Mouse (Mus musculus) T-helper 2 cell (primary cell): ENCODE data around the gene Bckdhb.

Experiments used
- in situ Hi-C: fragments of 300-600 bp; cut with MboI, MseI; formaldehyde crosslinking; loops from one replicate; pipeline ENCODE4 v1.15.1; 2025; ENCODE audit warnings: high pct_unique_total_duplicates

Gene Bckdhb

GRCm38 (mm10) chr9:84096484-84097015, 171.6 kb downstream of the Bckdhb start:
- in situ Hi-C loops = no loop called here

- in situ Hi-C loops = no loop called here
Observed at GRCm38 (mm10) chr9:84103344-84103743, 178.4 kb downstream of the Bckdhb start.

GRCm38 (mm10) chr9:84106438-84106837, 181.5 kb downstream of the Bckdhb start:
- in situ Hi-C loops = no loop called here

- in situ Hi-C loops = no loop called here
Observed at GRCm38 (mm10) chr9:84107045-84107813, 182.3 kb downstream of the Bckdhb start.

DNA sequence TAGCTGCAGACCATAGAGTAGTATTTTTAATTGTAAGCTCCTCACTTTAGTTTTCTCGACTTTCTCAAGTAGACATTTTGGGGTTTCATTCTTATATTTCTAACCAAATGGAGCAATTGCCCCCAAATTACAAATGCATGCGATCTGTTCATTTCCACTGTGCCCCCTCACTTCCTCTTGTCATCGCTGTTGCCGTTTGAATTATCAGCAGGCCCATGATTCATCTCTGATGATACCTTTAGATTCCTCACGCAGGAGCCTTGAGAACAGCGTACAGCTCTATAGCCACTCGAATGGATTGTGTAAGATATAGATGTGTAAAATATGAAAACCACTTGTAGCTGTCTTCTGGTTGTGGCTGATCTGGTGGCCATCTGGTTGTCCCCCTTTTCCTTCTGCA, 183.6 kb downstream of the Bckdhb start:
- in situ Hi-C loops = no loop called here

- in situ Hi-C loops = no loop called here
Observed at GRCm38 (mm10) chr9:84109777-84110478, 185.0 kb downstream of the Bckdhb start.

DNA sequence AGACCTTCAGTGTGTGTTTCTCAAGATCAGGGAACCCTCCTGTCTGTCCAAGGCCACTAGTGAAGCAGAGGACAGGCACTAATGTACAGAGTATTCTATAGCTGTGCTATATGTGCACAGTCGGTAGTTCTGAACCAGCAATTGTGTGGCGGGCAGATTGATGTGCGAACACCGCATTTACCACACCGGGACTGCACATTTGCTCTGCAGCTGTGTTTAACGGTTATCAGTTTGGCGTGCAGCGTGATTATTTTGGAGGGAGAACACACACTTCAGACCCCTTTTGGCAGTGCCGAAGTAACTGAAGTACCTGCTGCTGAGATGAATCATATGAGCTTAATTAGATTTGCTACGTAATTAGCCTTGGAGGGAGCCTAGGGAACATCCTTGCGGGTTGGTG, 185.7 kb downstream of the Bckdhb start:
- in situ Hi-C loops = no loop called here

DNA sequence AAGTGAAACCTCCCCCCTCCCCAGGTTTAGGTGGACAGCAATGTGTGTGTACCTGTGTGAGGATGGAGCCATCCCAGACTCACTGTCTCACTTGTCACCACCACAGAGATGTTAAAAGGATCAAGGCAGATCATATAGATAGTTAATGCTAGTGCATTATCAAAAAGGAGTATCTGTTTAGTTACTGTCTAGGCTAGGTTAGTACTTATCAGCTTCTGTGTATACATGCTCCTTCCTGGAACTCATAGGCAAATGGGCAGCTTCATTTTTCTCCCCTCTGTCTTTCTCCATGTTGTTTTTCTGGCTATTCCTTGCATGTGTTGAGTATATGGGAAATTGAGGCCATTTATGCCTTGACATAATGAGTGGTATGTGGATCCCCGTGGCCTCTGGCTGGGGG, 187.4 kb downstream of the Bckdhb start:
- in situ Hi-C loops = no loop called here

DNA sequence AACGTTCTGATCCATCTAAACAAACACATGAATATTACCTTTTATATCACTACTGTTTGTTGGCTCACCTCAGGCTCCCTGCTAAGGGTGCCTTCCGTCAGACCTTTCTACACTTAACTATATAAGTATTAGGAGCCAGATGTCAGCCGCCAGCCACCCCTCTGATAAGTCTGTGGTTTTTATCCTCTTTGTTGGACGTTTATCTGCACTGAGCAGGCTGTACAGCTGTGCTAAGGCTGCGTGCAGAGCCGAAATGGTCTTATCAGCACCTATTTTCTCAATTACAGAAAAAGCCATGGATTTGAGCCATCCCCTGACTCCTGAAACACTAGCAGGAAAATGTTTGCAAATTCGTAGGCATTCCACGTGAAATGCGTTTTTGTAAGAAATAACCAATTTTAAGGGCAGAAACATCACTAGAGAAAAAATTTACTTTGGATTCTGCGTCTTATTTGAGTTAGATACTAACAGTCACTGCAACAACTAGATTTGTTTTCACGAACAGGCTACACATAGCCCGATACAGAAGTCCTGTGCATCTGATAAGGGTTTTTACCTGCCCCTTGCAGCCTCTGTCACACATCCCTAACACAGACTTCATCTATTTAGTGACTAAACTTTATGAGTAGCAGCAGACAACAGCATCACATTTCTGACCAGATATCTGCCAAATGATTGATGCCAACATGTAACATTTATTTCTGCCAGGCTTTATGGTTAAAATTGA, 188.1 kb downstream of the Bckdhb start:
- in situ Hi-C loops = no loop called here

DNA sequence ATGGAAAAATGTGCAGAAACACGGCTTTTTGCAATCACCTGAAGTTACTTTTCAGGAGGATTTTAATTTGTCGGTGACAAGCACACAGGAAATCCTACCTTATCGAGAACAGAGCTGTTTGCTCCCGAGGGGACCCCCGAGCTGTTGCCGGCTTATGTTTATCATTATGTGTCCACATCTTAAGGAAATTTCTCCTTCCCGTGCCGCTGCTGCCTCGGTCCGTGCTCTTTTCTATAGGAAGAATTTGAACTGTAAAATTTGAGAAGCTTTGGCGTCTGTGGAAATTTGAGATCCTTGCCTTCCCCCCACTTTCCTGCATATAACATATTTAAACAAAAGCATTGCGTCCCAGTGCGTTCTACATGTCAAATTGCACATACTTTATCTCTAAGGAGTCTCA, 189.3 kb downstream of the Bckdhb start:
- in situ Hi-C loops = no loop called here

DNA sequence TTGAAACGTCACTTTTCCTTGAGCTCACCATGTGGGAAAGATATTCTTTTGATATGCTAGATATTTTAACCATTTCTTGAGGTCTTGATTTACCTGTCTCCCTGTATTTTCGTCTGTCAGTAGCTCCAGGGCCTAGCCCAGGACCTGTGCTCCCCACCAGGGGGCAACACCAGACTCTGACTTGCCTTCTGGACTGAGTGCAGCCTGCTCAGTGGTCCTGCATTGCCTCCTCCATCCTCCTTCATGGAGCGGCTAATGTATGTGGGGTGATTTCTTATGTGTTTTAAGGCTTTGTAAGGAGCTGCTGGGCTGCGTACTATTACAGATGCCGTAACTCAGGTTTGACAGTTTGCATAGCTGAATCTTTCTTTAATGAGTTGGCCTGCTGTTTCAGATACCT, 192.4 kb downstream of the Bckdhb start:
- in situ Hi-C loops = no loop called here

DNA sequence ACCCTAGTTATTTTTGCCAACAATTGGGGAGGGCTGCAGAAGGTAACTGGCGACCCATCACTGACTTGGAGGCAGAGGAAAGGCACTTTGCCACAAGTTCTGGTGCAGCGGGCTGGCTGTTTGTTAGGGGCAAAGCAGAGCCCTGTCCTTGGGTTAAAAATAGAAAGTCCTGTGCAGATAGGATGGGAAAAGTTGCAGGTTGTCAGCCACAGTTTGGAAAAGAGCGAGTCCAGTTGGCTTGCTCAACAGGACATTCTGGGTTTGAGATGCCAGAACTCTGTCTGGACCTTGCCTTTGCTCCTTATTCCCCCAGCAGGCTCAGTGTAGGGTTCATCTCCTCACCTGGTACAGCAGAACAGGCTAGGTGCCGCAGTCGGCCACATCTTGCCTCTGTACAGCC, 200.1 kb downstream of the Bckdhb start:
- in situ Hi-C loops = no loop called here

DNA sequence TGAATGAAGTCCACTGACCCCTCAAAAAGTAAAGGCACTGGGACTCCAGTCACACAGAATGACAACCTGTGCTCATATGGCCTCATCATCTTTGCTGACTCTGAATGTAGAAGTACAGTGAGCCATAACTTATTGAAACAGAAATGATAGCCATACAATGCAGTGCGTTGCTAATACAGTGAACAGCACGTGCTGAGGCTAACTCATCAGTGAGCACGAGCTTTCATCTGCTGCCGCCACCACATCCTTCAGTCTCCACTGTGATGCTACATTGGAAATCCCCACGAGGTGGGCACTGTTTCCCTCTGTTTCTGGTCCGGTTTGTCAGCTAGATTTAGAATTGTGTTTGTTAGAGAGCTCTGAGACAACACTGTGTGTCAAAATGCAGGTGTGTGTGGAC, 205.4 kb downstream of the Bckdhb start:
- in situ Hi-C loops = no loop called here

DNA sequence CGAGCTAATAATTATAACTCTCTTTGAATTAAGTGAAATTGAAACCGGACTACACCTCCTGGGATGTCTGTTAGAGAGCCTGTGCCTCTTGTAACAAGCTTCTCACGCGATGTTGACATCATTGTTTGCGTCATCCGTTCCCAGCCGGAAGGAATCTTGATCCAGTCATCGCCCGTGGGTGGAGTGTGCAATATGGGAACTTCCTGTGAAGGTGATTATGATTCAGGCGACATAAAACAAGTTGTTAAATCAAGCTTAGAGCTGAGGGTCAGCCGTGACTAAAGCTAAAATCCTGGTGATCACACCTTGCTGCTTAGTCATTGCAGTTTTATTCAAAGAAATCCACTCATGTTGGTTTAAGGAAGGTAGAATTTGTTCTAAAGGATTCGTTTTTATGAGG, 210.1 kb downstream of the Bckdhb start:
- in situ Hi-C loops = no loop called here

DNA sequence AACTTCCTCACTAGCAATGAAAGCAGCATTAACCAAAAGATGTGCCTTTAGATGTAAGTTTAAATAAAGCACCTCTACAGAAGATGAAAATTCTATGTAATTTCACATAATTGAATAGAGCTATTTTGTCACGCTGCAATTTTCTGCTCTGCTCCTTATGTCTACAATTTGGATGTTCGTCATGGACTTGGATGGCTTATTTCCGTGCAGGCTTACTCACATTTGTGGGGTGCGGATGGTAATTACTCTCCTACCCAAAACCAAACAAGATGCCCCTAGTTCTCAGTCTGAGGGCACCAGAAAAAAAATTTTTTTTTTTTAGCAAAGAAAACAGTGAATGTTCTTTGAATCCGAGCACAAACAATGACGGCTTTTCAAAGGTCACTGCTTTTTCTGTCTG, 212.2 kb downstream of the Bckdhb start:
- in situ Hi-C loops = no loop called here

DNA sequence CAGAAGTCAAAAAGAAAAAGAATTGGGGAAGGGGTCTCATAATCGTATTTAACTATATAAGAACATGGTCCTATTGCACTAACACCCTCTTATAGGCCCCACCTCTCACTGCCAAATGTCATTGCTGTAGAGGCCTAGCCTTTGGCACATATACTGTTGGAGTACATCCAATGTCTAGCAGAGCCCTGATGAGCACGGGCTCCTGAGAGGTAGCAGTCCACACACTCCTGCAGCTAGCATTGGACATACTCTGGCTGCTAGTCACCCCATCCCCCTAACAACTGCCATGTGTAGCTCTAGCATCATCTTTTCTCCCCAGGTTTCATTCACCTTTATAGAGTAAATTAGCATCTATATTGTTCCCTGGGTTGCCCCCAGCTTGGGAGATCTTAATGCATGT, 223.2 kb downstream of the Bckdhb start:
- in situ Hi-C loops = no loop called here
